Mouse (Mus musculus): ENCODE results near the gene Olfr395. TPM values are rescaled to one million over a fixed set of nuclear protein-coding genes. Genes with fewer than 3 reads are reported as not detected.

Gene Olfr395
- polyA plus RNA-seq (2015; fragmentation: Nextera tagmentation; extraction: Ambion mirVana), result not detected in 2 replicates

DNA sequence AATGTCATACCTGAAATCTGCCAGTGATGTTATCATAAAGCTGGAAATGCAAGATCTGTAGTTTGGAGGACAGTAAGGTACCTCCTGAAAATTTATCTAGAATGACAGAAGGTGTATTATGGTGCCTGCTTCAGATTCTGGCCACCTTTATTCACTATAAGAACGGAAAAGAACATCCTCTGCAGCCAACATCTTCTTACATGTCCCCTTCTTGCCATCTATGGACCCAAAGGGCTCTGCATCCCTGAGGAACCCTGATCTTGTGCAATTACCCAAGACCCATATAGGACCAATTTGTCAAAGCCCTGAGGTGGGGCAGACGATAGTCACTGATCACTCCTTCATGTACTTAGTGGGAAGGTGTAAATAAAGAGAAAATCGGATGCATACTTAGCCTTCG, at the start of gene Olfr395:
Gene Olfr395 (minus strand): TSS at position 101 of the 400 bp plus-strand sequence.

DNA sequence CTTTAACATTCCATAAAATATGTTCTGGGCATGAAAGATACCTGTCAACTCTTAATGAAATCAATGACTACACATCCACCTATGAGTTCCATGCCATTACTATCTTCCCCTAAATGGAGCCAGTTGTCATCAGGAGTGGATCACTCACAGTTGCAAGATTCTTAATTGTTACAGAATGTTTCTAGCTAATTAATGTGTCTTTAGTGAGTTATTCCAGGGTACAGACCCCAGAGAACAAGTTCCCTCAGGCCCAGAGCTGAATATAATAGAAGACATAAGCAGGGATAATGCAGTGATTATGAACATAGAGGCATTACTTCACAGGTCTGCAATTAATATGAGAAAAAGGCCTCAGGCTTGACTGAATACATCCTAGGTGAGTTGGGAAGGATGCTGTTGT, 27.3 kb upstream of the Olfr395 start, which contains the start of gene Olfr23:
Gene Olfr23 (plus strand): TSS at position 301 of the 400 bp plus-strand sequence.

GRCm38 (mm10) chr11:73890671-73891070, 18.4 kb downstream of the Olfr395 start, which contains the start of gene Olfr394:
Olfr394 (minus strand) TSS chr11:73890771.

Other genes starting within 250 kb of the Olfr395 start
- not detected in 2 replicates for gene Zfp735, start 220.5 kb downstream of the Olfr395 start, polyA plus RNA-seq (2015; fragmentation: Nextera tagmentation; extraction: Ambion mirVana)
- gene Olfr389, start 128.6 kb downstream of the Olfr395 start, polyA plus RNA-seq (2015; fragmentation: Nextera tagmentation; extraction: Ambion mirVana), result not detected in 2 replicates
- gene Olfr390, start 126.3 kb downstream of the Olfr395 start, polyA plus RNA-seq (2015; fragmentation: Nextera tagmentation; extraction: Ambion mirVana), result not detected in 2 replicates
- gene Olfr391-ps, start 106.2 kb downstream of the Olfr395 start, polyA plus RNA-seq (2015; fragmentation: Nextera tagmentation; extraction: Ambion mirVana), result not detected in 2 replicates
- not detected in 2 replicates for gene Olfr392, start 92.2 kb downstream of the Olfr395 start, polyA plus RNA-seq (2015; fragmentation: Nextera tagmentation; extraction: Ambion mirVana)
- not detected in 2 replicates for gene Olfr393, start 57.8 kb downstream of the Olfr395 start, polyA plus RNA-seq (2015; fragmentation: Nextera tagmentation; extraction: Ambion mirVana)
- gene Olfr394, start 18.5 kb downstream of the Olfr395 start, polyA plus RNA-seq (2015; fragmentation: Nextera tagmentation; extraction: Ambion mirVana), result not detected in 2 replicates
- gene Olfr23, start 27.4 kb upstream of the Olfr395 start, polyA plus RNA-seq (2015; fragmentation: Nextera tagmentation; extraction: Ambion mirVana), result not detected in 2 replicates
- gene Olfr397, start 51.5 kb upstream of the Olfr395 start, polyA plus RNA-seq (2015; fragmentation: Nextera tagmentation; extraction: Ambion mirVana), result not detected in 2 replicates
- gene Olfr398, start 81.1 kb upstream of the Olfr395 start, polyA plus RNA-seq (2015; fragmentation: Nextera tagmentation; extraction: Ambion mirVana), result not detected in 2 replicates
- gene Olfr139, start 147.3 kb upstream of the Olfr395 start, polyA plus RNA-seq (2015; fragmentation: Nextera tagmentation; extraction: Ambion mirVana), result not detected in 2 replicates
- gene Olfr399, start 147.3 kb upstream of the Olfr395 start, polyA plus RNA-seq (2015; fragmentation: Nextera tagmentation; extraction: Ambion mirVana), result not detected in 2 replicates
- not detected in 2 replicates for gene Zfp616, start 160.7 kb upstream of the Olfr395 start, polyA plus RNA-seq (2015; fragmentation: Nextera tagmentation; extraction: Ambion mirVana)
- gene Olfr401, start 204.4 kb upstream of the Olfr395 start, polyA plus RNA-seq (2015; fragmentation: Nextera tagmentation; extraction: Ambion mirVana), result not detected in 2 replicates
- gene Olfr402, start 244.2 kb upstream of the Olfr395 start, polyA plus RNA-seq (2015; fragmentation: Nextera tagmentation; extraction: Ambion mirVana), result not detected in 2 replicates

Data from skeletal muscle tissue, postnatal 0 days (tissue).